Mouse (Mus musculus): ENCODE measurements around the gene Brd9.
"Not testable (repeated sequence)": the region's sequence is repeated elsewhere in the genome, so short reads cannot be mapped to it uniquely, and the experiment has no call there.

Gene Brd9

DNA sequence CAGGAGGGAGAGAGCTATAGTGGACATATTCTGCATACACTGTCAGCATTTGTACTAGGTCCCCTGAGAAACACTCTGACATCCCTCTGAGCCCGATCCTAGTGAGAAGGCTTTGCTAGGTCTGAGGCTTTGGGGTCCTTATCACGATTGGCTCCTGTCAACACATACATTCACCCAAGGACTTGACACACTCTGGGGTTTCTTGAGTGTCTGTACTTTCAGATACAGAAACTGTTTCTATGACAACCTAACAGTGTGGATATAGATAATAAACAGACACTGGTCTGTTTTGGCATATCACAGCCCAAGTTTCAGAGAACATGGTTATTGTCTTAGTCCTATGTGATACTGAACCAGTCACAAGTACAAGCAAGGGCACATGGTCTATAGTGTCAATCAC, 53.1 kb downstream of the Brd9 start:
- no peak for DNase-seq (ENCODE audit: extremely low spot score)

DNA sequence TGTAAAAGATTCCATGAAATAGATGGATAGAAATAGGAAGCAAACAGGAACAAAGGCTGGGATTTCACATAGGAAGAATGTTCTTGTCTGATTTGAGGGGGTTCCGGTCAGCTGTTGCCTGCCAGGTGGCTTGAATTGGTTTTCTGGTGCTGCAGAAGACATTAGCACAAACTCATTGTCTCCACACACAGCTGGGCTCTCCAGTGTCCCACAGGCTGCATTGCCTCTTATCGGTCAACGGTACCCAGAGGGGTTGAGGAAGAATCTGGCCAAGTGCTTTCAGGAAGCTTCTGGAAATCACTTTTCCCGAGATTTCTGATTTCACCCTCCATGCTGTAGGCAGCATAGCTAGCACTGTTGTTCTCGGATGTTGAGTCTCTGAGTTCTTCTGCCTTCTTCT, 53.7 kb downstream of the Brd9 start:
- no peak for DNase-seq (ENCODE audit: extremely low spot score)

DNA sequence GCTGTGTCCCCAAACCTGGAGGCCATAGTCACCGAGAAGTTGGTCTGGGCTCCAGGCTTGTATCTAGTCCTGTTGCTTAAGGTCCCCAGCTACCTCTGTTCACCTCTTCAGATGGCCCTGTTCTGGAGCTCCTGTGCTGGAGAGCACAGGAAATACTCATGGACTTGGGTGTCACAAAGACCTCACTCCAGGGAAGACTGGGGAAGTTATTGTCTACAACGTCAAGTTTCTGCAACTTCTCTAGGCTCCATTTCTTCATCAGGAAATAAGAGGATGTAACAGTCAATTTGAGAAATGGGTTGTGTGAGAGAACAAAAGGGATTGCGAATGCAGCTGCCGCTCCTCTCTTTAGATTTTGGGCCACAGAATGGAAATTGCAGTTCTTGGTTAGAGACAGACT, 58.8 kb downstream of the Brd9 start:
- DNase-seq (ENCODE audit: extremely low spot score): no peak

DNA sequence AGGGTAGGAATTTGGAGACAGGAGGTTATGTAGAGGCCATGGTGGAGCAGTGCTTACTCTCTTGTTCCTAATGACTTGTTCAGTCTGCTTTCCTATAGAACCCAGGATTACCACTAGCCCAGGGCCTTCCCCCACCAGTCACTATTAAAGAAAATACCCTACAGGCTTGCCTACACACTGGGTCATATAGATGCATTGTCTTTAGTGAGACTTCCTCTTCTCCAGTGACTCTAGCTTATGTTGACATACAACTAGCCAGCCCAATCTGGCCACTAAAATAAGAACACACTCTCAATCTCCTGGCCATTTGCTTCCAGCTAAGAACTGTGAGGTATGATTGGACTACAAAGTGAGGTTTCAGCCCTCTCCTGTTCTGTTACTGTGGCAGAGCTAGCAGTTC, 62.9 kb downstream of the Brd9 start:
- DNase-seq (ENCODE audit: extremely low spot score): no peak

DNA sequence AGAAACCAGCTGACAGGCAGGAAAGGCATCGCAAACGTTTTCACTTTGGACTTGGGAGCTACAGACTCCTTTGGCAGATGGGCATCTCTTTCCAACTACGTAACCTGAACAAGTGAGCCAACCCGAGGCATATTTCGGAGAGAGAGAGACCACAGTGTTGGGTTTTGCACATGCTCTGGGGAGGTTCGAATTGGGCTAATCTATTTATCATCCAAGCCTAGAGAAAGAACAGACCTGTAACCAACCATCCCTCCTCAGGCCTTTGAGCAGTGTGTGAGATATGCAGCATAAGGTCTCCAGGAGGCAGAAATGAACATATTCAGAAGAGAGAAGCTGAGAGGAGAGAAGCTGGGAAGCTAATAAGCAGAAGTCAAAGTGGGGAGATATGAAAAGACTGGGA, 63.4 kb downstream of the Brd9 start:
- no peak for DNase-seq (ENCODE audit: extremely low spot score)

DNA sequence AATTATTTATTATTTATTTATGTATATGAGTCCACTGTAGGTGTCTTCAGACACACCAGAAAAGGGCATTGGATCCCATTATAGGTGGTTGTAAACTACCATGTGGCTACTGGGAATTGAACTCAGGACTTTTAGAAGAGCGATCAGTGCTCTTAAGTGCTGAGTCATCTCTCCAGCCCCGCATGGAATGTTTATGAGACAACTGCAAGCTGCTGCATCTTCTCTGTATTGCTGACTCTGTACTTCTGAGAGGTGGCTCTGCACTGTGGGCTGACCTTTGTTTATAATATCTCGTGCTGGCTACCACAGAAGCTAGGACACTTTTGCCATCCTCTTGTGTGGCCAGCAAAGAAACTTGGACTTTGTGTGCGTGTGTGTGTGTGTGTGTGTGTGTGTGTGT, 63.9 kb downstream of the Brd9 start:
- DNase-seq (ENCODE audit: extremely low spot score): no peak

DNA sequence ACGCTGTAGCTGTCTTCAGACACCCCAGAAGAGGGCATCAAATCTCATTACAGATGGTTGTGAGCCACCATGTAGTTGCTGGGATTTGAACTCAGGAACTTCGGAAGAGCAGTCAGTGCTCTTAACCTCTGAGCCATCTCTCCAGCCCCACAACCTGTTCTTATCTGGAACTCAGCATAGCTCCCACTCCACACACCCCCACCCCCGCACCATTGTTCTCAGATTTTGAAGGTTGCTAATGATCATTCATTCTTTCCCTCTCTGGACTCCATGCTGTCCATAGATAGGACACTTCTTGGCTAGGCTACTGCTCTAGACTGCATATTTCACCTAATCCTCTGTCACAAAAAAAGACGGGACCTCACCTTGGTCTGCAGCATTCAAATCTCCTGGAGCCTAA, 69.3 kb downstream of the Brd9 start:
- not testable (repeated sequence) for DNase-seq (ENCODE audit: extremely low spot score)

DNA sequence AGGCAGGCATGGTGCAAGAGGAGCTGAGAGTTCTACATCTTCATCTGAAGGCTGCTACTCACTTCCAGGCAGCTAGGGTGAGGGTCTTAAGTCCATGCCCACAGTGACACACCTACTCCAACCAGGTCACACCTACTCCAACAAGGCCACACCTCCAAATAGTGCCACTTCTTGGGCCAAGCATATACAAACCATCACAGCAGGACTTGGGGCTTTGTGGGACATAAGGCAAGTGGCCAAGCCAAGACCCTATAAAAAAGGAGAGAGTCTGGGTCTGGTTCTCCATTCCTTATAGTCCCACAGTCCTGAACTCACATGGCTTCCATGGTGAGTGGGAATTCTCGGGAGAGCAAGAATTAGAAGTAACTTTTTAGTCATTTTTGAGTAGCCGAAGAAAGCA, 70.6 kb downstream of the Brd9 start:
- DNase-seq (ENCODE audit: extremely low spot score): not testable (repeated sequence)

DNA sequence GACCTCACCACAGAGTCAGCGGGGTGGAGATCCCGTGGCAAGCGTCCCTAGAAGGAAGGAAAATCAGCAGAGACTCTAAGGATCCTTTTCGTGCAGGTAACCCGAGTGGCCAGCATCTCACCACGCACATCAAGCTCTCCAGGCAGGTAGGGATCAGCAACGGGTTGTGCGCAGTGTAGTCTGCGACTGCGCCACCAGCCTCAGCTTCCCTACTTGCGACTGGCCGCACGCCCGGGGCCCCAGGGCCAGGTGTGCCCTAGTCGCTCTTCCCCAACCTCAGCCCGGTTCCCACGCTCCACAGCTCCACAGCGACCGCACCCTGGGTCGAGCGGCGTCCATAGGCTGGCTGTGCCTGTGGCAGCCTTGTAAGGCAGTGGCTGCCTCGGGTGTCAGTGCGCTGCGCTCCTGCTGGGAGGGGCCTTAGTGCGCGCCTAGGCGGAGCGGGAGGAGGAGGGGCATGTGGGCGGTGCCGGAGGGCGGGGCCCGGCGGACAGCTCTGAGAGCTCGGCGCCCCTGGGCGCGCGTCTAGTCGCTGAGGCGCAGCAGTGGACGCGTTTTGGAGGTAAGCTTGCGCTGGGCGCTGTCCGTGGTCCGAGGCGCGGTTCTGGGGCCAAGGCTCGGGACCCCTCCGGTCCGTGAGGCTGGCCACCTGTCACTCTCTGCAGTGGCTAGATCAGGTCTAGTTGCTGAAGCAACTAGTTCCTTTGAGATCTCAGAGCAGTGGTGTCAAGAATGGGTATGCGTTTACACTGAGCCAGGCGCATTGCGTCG, 71.5 kb downstream of the Brd9 start, which contains the start of gene Tppp:
Gene Tppp (plus strand): TSS at position 460 of the 771 bp plus-strand sequence.
- DNase-seq (ENCODE audit: extremely low spot score): peak; percentile 85

DNA sequence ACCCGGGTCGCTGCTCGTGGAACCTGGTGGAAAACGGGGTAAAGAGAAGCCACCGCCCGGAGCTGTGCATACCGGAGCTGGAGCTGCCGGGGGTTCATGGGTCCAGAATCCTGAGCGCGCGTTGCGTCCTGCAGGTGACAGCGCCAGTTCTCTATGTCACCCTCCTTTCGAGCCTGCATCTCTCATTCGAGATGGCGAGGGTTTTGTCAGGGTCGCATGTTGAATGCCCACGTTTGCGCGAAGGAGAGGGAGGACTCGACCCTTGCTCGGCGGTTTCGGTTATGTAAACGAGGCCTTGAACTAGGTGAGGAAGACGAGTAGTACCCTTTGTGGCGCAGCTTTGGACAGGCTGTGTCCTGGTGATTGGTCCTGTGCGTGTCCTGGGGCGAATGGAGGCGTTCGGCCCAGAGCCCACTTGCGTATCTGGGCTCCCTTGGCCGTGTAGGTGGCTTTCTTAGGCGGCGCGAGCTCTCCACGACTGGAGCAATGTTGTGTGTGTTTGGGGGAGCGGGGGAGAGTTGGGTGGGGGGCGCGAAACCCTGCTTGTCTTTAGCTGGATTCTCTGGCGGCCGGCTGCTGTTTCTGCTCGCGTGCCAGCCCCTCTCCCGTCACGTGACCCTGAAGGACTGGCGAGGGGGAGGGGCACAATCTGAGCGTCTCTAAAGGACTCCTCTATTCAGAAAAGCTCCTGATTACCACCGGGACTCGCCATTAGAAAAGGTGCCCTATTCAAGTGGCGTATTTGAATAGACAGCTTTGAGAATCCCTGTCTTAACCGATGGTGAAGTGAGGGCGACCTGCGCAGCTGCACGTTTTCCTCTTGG, 72.4 kb downstream of the Brd9 start:
- peak; percentile 65 for DNase-seq (ENCODE audit: extremely low spot score)
